Mouse (Mus musculus): ENCODE data around the gene Arhgef18.

- TF ChIP-seq POLR2A (IDR thresholded peaks at IDR 0.05; ENCODE audit: insufficient read depth, low read length) (no peak), CTCF (IDR thresholded peaks at IDR 0.05; ENCODE audit: low read depth, low read length) (no peak)
Measured at GRCm38 (mm10) chr8:3400509-3400908, 7.7 kb downstream of the Arhgef18 start.
